Mouse (Mus musculus) B cell, adult 2 months (primary cell): Measurements from ENCODE around the gene Xpnpep2.
A peak's percentile ranks its signal among the peaks of the same experiment; 100 is the strongest.

Experiments
- DNase-seq, 2 experiments: peaks; one replicate each; pipeline ENCODE4 v3.0.0; 2022

Gene Xpnpep2

GRCm38 (mm10) chrX:48108394-48109315 is at the start of gene Xpnpep2:
Gene Xpnpep2, plus strand, starts transcription at chrX:48108725.
- DNase-seq, result no peak

- DNase-seq, result no peak
Observed at GRCm38 (mm10) chrX:48062481-48062880, 46.0 kb upstream of the Xpnpep2 start.

GRCm38 (mm10) chrX:48064166-48064853 is 44.2 kb upstream of the Xpnpep2 start:
- no peak for DNase-seq

- DNase-seq, result no peak
Observed at GRCm38 (mm10) chrX:48066891-48067290, 41.6 kb upstream of the Xpnpep2 start.

- no peak for DNase-seq
Observed at GRCm38 (mm10) chrX:48071961-48072360, 36.6 kb upstream of the Xpnpep2 start.

- no peak for DNase-seq
Observed at GRCm38 (mm10) chrX:48072401-48072800, 36.1 kb upstream of the Xpnpep2 start.

GRCm38 (mm10) chrX:48074691-48075090 is 33.8 kb upstream of the Xpnpep2 start:
- DNase-seq, result no peak

GRCm38 (mm10) chrX:48076806-48077425 is 31.6 kb upstream of the Xpnpep2 start:
- no peak for DNase-seq

GRCm38 (mm10) chrX:48082364-48082763 is 26.2 kb upstream of the Xpnpep2 start:
- DNase-seq, result no peak

- no peak for DNase-seq
Observed at GRCm38 (mm10) chrX:48092129-48092528, 16.4 kb upstream of the Xpnpep2 start.

GRCm38 (mm10) chrX:48093555-48093954 is 15.0 kb upstream of the Xpnpep2 start:
- peak; percentile 4 to 8 for DNase-seq

GRCm38 (mm10) chrX:48094658-48095057 is 13.9 kb upstream of the Xpnpep2 start:
- DNase-seq, result peak; percentile 76 to 79

- peak; percentile 6 to 24 for DNase-seq
Observed at GRCm38 (mm10) chrX:48096580-48096979, 11.9 kb upstream of the Xpnpep2 start.

- peak; percentile 35 to 37 for DNase-seq
Observed at GRCm38 (mm10) chrX:48098470-48099129, 9.9 kb upstream of the Xpnpep2 start.

- DNase-seq, result no peak
Observed at GRCm38 (mm10) chrX:48099871-48100270, 8.7 kb upstream of the Xpnpep2 start.

- no peak for DNase-seq
Observed at GRCm38 (mm10) chrX:48103256-48103655, 5.3 kb upstream of the Xpnpep2 start.

GRCm38 (mm10) chrX:48104736-48105441 is 3.6 kb upstream of the Xpnpep2 start:
- DNase-seq, result no peak

- peak in 1 of 2 experiments; percentile 19 for DNase-seq
Observed at GRCm38 (mm10) chrX:48106226-48106625, 2.3 kb upstream of the Xpnpep2 start.

- DNase-seq, result no peak
Observed at GRCm38 (mm10) chrX:48109316-48109655, 761 bp downstream of the Xpnpep2 start.

GRCm38 (mm10) chrX:48119294-48119693 is 10.8 kb downstream of the Xpnpep2 start:
- DNase-seq, result no peak

GRCm38 (mm10) chrX:48124132-48125071 is 15.9 kb downstream of the Xpnpep2 start:
- peak; percentile 73 for DNase-seq
